Mouse (Mus musculus) thymus, adult 2 months (tissue): ENCODE measurements around the gene Atf3. TPM values are rescaled to one million over a fixed set of nuclear protein-coding genes. Genes with fewer than 3 reads are reported as not detected.

Source experiments
- DNase-seq: peaks from one replicate; pipeline ENCODE4 v3.0.0; 2021
- H3K27ac ChIP-seq: fragments of 200-500 bp; 2 replicates; pipeline ENCODE4 v1.5.1; 2012; ENCODE audit warnings: low read length, control low read depth; ENCODE audit not compliant: control insufficient read depth, insufficient read depth
- H3K27me3 ChIP-seq: fragments of 200-500 bp; 2 replicates; pipeline ENCODE4 v1.6.1; 2012; ENCODE audit warnings: mild to moderate bottlenecking, low read length, moderate library complexity, mixed read lengths; ENCODE audit not compliant: control insufficient read depth, insufficient read depth
- H3K36me3 ChIP-seq: fragments of 200-500 bp; 2 replicates; pipeline ENCODE4 v1.6.1; 2012; ENCODE audit warnings: mild to moderate bottlenecking, low read length, moderate library complexity; ENCODE audit not compliant: control insufficient read depth, insufficient read depth
- H3K4me1 ChIP-seq: fragments of 200-500 bp; replicated peaks from 2 replicates; pipeline ENCODE4 v1.6.1; 2012; ENCODE audit warnings: low read length; ENCODE audit not compliant: control insufficient read depth, insufficient read depth
- H3K4me3 ChIP-seq: fragments of 200-500 bp; 2 replicates; pipeline ENCODE4 v1.5.1; 2012; ENCODE audit warnings: mild to moderate bottlenecking, low read length, control low read depth, moderate library complexity; ENCODE audit not compliant: control insufficient read depth, insufficient read depth
- CTCF ChIP-seq: fragments of 200-500 bp; IDR thresholded peaks from 2 replicates; pipeline ENCODE4 v1.5.1; 2012; ENCODE audit warnings: mild to moderate bottlenecking, control low read depth, low read length, moderate library complexity, borderline replicate concordance; ENCODE audit not compliant: control insufficient read depth, poor library complexity, insufficient read depth; ENCODE audit errors: extremely low read depth
- POLR2A ChIP-seq: fragments of 200-500 bp; IDR thresholded peaks from 2 replicates; pipeline ENCODE4 v1.6.1; 2012; ENCODE audit warnings: mild to moderate bottlenecking, low read length, control low read depth, moderate library complexity; ENCODE audit not compliant: control insufficient read depth, poor library complexity, insufficient read depth; ENCODE audit errors: extremely low read depth
- WGBS: fragments of 180-500 bp; shearing (Covaris S2); methylation state at CpG from one replicate; pipeline ENCODE4 v1.1.7; 2018; 5-methylcytosine and 5-hydroxymethylcytosine counted together
- polyA plus RNA-seq: library from polyadenylated mRNA; depleted of rRNA; stranded (reverse); fragments of >200 nt; gene quantifications from 2 replicates; pipeline ENCODE4 v1.2.3, GENCODE M21; 2012

Gene Atf3
- polyA plus RNA-seq, 1 experiment = 4.2 TPM

DNA sequence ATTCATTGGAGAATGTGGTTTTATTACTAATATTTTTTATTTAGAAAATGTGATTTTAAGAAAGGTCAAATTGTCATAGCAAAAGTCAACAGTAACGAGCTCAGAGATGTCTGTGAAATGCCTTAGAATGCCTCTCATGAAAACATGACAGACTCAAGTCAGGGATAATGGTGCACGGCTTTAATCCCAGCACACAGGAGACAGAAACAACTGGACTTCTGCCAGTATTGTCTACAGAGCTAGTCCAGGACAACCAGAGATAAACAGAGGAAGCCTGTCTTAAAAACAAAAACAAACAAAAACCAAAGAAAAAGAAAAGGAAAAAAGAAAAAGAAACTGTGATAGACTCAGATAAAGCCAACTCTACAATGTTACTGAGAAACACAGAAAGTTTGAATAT lies 6.7 kb downstream of the Atf3 start:
- H3K4me1 ChIP-seq = no peaks in the 10 kb centered on the region
- TF ChIP-seq POLR2A (no peak), CTCF (no peak)
- no peak overlapping the region for H3K4me3 ChIP-seq
- WGBS = 88% methylated on average over 2 of the region's 2 CpGs
- H3K27ac ChIP-seq = no peak overlapping the region
- DNase-seq = no peak
- no peaks in the 10 kb centered on the region for H3K36me3 ChIP-seq
- no peaks in the 10 kb centered on the region for H3K27me3 ChIP-seq

DNA sequence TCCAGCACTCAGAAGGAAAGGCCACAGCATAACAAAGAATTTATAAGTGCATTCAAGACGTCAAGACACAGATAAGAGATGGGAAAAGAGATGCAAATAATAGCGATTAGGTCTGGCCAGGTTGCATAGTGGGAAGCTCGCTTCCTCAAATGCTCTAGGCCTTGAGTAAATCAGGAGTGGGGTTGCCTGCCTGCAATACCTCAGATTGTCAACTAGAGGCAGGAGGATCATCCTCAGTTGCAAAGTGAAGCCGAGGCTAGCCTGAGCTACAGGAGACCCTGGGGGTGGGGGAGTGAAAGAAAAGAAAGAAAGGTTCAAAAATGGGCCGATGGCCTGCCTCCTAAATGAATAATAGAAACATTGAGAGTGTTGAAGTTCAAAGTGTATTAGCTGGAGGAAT lies 12.0 kb downstream of the Atf3 start:
- H3K27ac ChIP-seq = no peak overlapping the region
- H3K4me1 ChIP-seq = no peaks in the 10 kb centered on the region
- no peak for TF ChIP-seq POLR2A
- TF ChIP-seq CTCF = no peak
- 87% methylated on average over 5 of the region's 5 CpGs for whole genome bisulfite sequencing
- H3K27me3 ChIP-seq = no peaks in the 10 kb centered on the region
- no peaks in the 10 kb centered on the region for H3K36me3 ChIP-seq
- no peak for DNase-seq
- H3K4me3 ChIP-seq = no peak overlapping the region

GRCm38 (mm10) chr1:191204876-191205275 lies 13.0 kb downstream of the Atf3 start:
- H3K27me3 ChIP-seq = no peaks in the 10 kb centered on the region
- 88% methylated on average over 5 of the region's 5 CpGs for WGBS
- no peaks in the 10 kb centered on the region for H3K4me1 ChIP-seq
- H3K36me3 ChIP-seq = no peaks in the 10 kb centered on the region
- no peak overlapping the region for H3K27ac ChIP-seq
- no peak for TF ChIP-seq CTCF
- no peak for DNase-seq
- no peak overlapping the region for H3K4me3 ChIP-seq

- H3K36me3 ChIP-seq = no peaks in the 10 kb centered on the region
- TF ChIP-seq POLR2A (no peak), CTCF (no peak)
- no peak for DNase-seq
- no peaks in the 10 kb centered on the region for H3K4me1 ChIP-seq
- no peak overlapping the region for H3K27ac ChIP-seq
- 95% methylated on average over 2 of the region's 2 CpGs for WGBS
- no peaks in the 10 kb centered on the region for H3K27me3 ChIP-seq
- H3K4me3 ChIP-seq = no peak overlapping the region
Measured at GRCm38 (mm10) chr1:191203496-191203895, 14.3 kb downstream of the Atf3 start.

DNA sequence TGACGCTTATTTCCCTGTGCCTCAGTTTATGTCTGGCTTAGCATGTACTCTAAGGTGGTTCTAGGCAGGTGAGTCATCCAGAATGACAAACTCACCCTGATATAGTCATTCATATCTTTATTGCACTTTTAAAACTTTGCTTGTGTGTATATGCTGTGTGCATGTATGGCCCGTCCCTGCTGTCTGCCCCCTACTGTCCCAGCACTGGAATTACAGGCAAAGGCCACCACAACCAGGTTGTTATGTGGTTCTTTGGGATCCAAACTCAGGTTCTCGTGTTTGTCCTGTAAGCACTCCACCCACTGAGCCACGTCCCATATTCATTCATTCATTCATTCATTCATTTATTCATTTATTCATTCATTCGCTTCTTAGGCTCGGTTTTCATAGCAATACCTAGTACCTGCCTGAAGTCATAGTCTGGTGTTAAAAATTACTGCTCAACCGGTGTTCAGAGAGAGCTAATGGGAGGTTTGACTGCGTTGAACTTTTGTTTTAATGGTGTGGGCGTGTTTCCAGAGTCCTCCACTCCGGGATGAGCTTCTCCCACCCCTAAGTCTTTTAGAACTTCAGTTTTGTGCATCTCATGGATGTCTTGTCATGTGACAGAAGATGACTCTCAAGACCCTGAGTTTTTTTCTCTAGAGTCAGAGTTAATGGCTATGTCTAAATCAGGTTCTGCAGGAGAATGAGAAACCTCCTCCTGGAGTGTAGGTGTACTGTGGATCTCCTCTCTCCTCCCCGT lies 15.5 kb downstream of the Atf3 start:
- no peak for DNase-seq
- TF ChIP-seq POLR2A (no peak), CTCF (no peak)
- no peak overlapping the region for H3K27ac ChIP-seq
- no peaks in the 10 kb centered on the region for H3K36me3 ChIP-seq
- no peaks in the 10 kb centered on the region for H3K27me3 ChIP-seq
- no peak overlapping the region for H3K4me3 ChIP-seq
- no peaks in the 10 kb centered on the region for H3K4me1 ChIP-seq
- WGBS = 95% methylated on average over 11 of the region's 11 CpGs

GRCm38 (mm10) chr1:191200816-191201602 lies 16.8 kb downstream of the Atf3 start:
- no peak overlapping the region for H3K27ac ChIP-seq
- 66% methylated on average over 9 of the region's 9 CpGs for WGBS
- TF ChIP-seq CTCF = no peak
- no peak for TF ChIP-seq POLR2A
- H3K4me1 ChIP-seq = no peaks in the 10 kb centered on the region
- DNase-seq = no peak
- no peaks in the 10 kb centered on the region for H3K36me3 ChIP-seq
- H3K27me3 ChIP-seq = no peaks in the 10 kb centered on the region
- H3K4me3 ChIP-seq = no peak overlapping the region

- 8% methylated on average over 7 of the region's 7 CpGs for WGBS
- Histone ChIP-seq H3K27ac (no peak overlapping the region), H3K27me3 (no peaks in the 10 kb centered on the region), H3K36me3 (no peaks in the 10 kb centered on the region), H3K4me3 (no peak overlapping the region), H3K4me1 (0 out of 2 replicates have a peak, but pooled peaks cover 3% of the 10 kb centered on the region)
- DNase-seq = no peak
- TF ChIP-seq CTCF (no peak), POLR2A (no peak)
Measured at GRCm38 (mm10) chr1:191197916-191198315, 19.9 kb downstream of the Atf3 start.
